Mouse (Mus musculus): Measurements from ENCODE around the gene Nkx3-2. TPM values are rescaled to one million over a fixed set of nuclear protein-coding genes. Genes with fewer than 3 reads are reported as not detected.

The Nkx3-2 gene
- total RNA-seq, 2 experiments from 2014 or later = 0.15 TPM; not detected in 1

DNA sequence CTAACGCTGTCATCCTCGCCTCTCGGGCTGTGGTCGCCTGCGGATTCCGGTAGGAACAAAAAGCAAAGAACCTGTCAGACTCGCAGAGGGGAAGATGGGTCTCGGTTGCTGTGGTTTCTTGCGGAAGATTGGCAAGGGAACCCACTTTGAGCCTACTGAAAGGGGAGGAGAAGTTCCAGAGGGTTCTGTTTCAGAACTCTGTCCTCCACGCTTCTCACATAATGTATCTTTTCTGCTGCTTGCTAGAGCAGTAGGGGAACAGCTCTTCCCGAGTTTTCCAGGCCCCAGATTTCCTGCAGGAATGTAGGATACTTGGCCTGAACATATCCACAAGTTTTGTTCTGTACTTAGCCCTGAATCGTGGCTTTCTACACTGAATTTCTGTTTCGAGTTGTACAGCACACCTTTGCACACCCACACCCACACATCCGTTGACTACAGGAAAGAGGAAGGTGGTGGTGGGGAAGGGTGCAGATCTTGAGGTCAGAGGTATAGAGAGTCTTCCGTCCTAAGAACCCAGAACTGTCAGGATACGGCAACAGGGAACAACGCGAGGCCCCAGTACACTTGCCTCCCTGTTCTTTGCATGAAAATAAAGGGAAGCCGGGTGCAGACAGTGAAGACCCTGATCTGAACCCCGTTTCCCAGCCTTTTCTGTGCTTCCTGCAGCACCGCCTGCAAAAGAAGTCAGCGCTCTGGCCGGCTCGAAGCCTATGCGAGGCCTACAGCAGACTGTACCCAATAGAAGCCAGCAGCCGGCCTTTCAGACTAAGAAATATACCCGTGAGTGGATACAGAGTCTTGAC lies 2.0 kb downstream of the Nkx3-2 start:
- no peak for DNase-seq

DNA sequence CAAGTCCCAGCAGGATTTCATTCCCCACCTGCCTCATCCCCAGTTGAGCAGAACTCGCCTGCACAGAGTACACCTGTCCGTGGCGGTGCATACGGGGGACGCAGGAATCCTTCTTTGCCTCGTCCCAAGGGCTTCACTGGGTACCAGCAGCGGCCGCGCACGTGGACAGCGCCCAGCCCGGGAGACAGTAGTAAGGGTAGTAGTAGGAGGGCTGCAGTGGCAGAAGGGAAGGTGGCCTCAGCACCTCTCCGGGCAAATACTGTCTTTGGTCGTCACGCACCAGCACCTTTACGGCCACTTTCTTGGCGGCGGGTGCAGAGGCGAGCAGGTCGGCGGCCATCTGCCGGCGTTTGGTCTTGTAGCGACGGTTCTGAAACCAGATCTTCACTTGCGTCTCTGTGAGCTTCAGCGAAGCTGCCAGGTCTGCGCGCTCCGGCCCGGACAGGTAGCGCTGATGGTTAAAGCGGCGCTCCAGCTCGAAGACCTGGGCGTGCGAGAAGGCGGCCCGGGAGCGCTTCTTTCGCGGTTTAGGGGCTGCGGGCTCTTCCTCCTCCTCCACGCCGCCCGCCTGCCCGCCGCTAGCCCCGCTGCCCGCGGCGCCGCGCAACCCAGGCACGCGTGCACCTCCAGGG lies 2.7 kb downstream of the Nkx3-2 start:
- DNase-seq = no peak

DNA sequence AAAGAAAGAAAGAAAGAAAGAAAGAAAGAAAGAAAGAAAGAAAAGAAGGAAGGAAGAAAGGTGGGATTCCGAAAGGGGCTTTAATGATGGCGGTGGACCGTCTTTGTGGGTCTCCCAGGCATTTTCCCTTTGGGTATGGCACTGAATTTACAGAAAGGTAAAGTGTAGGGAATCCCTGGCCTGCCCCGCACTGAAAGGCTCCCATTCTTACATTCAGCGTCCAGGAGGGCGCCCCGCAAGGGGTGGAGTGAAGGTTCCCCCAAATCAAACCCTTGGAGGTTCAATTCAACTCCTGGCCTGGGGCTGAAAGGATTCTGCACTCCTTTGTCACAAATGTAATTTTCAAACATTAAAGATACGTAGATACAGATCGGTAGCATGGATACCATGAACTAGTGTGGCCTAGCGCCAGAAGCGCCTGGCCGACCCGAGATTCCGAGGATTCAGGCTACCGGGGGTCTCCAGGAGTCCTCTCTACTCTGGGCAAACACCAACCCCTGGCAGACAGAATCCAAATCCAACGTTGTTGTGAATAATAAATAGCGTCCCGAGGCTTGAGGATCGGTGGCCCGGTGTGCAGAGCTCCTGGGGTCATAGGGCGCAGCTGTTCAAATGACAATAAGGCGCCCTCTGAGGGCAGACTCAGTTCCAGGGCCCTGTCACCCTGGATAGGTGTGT lies 3.3 kb downstream of the Nkx3-2 start:
- no peak for DNase-seq

DNA sequence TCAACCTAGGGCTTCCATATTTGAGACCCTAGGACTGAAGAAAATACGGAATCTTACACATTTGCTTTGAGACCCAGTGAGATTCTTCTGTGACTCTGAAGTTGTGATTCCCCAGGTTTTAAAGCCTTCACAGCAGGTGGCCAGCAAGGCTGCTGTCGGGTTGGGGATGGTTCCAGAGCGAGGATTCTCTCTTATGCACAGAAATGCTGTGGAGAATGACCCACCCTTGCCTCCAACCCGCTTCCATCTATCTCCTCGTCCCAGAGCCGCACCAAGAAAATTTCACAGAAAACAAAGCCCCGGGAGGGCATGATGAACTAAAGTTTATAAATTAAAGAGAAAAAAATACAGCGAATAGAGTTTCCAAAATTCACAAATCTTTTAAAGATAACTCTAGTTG lies 4.2 kb downstream of the Nkx3-2 start:
- no peak for DNase-seq

DNA sequence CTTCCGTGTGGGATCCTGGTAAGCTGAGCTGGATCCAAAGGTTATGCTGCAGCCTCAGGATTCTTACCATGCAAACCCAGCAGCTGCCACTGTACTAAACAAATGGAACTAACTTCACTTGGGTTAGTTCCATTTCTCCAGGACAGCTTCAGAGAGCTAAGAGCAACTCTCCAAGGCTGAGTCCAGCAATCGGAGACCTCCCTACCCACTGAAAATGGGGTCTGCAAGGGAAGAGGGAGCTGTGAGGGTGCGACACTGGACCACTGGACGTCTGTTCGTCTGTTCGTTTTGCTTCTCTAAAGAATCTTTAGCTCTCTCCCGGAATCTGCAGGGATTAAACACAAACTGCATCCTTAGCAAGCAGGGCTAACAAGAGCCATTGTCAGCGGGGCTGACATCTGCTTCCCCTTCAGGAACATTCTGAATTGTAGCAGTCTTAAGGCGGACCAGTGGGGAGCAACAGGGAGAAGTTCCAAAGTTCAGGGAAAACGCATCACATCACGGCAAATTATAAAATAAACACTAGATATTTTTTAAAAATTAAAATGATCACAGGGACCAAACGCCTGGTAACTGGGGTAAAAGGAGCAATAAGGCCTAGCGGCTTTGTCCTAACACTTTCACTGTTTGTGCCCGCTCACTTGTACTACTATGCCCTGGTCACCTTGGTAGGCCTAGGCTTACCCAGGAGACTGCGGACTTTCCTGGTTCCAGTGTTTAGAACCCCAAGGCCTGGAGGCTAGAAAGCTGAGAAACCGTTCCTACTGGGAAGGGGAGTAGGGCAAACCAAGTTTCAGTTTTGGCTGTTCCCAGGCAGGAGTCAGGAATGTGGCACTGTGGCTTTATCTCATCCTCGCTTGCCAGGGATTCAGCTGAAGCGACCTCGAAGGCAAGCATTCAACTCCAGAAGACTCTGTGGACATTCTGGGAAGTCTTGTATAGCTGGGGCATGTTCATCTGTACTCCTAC lies 5.3 kb downstream of the Nkx3-2 start:
- no peak for DNase-seq

DNA sequence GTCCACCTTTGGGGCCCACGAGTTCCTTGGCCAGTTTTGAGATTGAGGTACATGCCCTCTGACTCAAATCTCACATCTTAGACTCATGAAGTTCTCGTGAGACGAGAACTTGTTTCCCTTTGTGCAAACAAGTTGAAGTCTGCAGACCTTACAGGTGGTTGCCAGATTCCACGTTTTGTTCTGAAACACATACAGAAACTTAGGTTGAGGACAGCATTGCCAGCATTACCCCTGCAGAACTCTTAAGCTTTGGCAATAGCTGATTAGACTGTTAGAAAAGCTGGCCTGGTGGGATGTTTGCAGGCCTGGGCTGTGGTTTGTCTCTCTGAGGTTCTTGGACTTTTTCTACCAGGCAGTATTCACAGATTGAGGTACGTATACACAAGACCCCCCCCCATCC lies 7.0 kb downstream of the Nkx3-2 start:
- no peak for DNase-seq

DNA sequence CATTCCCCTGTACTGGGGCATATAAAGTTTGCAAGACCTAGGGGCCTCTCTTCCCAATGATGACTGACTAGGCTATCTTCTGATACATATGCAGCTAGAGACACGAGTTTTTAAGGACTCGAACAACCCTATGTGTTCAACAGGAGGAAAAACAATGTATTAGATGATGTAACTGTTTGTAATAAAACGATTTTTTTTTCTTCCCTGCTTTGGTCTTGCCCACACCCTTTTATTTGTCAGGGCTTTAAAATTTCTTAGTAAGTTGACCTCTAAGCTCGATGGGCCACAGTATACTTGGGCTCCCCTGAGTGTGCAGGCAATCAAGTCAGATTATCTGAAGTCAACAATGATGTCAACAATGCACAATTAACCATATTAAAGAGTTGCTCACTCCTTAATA lies 7.9 kb downstream of the Nkx3-2 start:
- DNase-seq = no peak

DNA sequence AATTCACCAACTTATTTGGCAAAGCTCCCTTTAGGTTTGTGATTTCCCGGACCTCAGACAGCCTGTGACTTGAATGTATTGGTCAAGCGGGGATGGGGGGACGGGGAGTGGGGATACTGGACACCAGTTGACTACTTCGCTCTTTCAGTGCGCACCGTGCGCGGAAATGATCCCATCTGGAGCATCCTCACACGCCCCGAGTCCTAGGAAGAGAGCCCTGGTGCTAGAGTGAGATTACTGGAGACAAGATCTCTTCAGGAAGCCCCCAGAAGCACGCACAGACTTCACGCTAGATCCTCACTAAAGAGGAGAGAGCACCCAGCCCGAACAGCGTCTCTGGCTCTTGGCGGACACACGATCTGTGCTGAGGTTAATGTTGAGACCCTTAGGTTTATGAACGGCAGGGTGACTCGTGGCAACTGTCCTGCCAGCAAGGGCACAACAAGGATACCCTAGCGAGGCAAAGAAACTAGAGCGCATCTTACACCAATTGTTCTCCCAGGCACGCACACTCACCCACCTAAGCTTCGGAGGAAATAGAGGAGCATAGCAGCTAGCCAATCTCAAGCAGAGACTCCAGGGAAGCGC lies 8.8 kb downstream of the Nkx3-2 start:
- DNase-seq = no peak

DNA sequence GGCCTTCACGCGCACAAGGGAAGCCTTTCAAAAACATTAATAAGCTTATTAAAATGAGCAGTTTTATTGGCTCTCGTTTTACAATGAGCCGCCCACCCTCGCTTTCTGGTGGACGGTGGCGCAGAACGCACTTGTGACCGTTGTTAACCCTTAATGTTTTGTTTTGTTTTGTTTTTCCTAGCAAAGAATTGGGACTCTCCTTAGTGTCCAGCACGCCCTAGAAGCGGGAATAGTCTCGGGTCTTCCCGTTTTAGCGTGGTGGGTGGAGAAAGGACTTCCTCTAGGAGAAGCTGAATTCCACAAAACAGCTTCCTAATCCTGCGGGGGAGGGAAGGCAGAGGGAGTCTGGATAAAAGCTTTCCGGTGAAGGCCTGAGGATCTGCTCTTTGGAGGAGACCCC lies 9.5 kb downstream of the Nkx3-2 start:
- no peak for DNase-seq

DNA sequence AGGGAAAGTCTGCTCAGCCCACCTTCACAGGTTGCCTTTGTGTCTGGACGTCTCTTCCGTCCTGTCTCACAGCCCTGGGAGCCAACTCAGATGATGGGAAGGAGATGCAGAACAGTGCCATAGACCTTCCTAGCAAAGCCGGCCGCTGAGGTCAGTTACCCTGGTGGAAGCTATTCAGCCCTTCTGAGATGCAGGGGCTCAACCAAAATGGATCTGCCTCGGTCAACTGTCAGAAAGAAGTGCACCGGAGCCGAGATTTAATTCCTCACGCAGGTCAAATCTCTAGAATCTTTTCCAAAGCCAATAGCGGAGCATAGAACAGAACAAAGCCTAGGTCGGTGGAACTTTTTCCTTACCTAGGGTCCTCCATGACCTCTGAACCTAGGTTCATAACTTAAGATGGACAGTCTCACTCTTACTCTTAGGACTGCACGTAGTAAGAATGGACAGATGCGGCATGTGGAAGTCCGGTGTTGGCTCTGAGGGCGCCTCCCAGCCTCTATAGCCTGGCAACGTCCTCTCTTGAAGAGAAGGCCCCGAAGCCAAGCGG lies 10.0 kb downstream of the Nkx3-2 start:
- DNase-seq = no peak

DNA sequence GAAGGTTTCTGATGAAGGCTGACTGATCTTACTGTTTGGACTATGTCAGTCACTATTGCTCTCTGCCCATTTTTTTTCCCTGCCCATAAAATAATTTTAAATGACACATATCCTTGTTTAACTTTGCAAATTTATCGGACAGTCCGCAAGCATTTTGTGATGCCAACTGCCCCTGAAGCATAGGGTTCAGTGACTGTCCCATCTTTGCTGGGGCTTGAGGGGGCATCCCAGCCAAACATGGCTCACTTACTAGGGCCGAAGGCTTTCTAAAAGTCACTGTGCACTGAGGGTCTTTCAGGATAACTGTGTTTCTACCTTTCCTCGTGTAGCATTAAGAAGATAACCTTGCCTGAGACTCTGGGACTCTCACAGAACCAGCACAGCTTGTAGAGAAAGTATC lies 11.6 kb downstream of the Nkx3-2 start:
- no peak for DNase-seq

DNA sequence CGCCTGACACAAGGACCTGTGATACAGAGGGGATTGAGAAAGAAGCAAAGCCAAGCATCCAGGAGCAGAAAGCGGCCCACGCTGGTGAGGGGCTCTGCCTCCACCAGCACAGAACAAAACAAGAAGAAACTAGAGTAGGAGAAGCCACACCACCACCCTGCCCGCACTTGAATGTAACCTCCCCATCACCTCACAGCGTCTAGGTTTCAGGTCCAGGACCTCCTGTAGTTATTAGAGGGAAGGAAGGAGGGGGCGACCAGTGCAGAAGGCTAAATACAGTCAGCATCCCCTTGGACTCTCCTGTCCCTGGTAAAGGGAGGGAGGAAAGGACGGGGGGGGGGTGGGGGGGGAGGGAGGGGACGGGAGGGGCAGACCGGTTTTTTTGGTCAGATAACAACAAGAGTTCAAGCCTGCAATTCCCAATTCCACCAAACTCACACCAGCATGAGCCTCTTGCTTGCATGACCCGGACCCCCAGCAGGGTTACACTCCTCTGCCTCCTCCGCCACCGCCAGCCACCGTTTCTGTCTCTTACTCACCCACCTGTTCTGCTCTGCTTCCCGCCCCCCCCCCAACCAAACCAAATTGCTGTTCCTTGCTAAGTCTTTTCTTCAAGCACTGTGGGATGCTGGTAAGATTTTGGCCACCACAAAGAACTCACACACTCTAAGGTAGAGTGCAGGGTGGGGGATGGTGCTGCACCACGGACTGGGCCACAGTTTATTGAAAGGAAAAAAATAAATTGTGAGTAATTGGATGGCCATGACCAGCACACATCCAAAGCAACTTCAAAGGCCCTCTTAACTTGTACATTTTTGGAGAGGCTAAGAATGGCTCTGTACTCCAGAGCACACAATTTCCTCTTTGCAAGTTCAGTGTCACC lies 19.2 kb downstream of the Nkx3-2 start:
- DNase-seq = no peak

DNA sequence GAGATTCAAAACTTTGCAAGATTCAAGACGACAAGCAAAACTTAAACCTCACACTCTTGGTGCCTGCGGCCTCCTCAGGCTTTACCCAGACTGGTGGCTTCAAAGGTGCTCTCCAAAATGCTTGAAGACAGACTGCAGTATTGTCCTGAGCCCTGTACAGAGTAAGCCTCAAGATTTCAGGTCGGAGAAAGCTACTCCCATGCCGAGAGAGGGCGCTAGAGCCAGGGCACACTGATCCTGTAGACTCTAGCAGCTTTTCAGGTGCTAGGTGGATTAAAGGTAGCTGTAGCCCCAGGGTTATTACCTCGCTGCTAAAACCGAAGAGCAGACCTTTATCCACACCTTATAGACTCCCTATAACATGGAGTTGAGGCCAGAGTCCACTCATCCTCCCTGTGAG lies 20.1 kb downstream of the Nkx3-2 start:
- DNase-seq = no peak

DNA sequence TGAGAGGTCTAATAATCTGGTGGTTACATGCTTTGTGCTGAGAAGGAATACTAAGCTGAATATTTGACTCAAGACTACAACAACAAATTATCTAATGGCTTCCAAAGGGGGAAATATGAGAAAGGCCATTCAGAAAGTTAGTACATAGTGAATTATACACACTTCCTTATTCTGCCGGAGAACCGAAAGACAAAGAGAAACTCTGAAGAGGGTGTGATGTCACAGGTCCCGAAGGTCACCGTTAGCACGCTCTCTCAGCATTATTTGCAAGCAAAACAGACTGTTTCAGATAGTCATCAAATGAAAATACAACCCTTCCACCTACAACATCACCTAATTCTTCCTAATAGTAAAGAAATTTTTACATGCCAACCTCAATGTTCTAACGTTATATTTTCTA lies 25.5 kb downstream of the Nkx3-2 start:
- no peak for DNase-seq

DNA sequence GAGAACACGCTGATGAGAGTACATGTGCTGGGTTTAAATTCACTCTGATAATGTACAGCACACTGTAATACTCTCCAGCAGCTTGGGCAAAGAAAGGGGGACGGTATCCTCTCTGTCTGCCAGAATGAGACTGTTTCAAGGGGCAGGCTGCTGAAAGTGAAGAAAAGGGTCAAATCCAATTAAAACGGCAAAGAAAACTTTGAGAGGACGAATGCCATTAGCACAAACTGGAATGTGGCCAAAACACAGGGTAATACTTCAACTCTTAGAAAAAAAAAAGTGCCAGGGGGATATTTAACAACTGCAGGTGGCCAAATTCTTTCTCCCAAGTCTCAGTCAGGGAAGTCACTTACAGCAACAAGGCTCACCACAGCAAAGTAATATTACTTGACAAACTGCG lies 27.3 kb downstream of the Nkx3-2 start:
- no peak for DNase-seq

DNA sequence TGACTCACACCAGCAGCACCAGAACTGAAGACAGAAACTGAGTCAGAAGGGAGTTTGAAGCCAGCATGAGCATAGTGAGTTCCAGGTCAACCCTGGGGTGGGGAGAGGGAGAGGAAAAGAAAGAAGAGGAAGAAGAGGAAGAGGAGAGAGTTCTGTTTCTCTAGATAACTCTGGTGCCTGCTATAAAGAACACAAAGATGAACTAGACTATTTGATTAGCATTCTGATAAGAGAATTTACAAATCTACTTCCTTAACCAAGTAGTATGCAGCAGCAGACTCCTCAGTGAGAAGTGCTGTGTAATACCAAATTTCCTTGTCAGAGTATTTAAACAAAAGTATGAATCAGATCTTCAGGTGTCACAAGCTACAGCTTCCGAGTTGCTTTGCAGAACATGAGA lies 37.3 kb downstream of the Nkx3-2 start:
- no peak for DNase-seq

DNA sequence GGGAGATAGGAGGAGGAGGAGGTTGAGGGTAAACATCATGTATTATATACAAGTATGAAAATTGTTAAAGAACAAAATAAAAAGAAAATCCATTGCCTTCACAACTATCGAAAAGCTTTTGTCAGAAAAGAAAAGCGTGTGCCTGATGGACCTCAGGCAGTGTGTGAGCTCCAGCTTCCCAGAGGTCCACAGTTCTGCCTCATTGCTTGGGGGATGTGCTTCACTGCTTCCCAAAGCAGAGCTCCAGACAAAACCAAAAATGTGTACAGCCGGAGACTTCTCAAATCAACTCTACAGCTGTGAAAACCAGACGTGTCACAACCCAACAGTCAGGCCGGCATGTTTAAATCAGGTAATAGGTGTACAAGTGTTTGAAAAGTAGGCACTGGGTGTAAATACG lies 38.7 kb downstream of the Nkx3-2 start:
- no peak for DNase-seq

Data from adrenal gland, postnatal 10 days (tissue).